Mouse (Mus musculus) liver, adult (tissue): ENCODE measurements around the gene Sf3b3.
A peak's percentile ranks its signal among the peaks of the same experiment; 100 is the strongest.

Experiments
- GATA4 ChIP-seq: IDR thresholded peaks from 2 replicates; pipeline ENCODE4 v1.6.1; 2014; ENCODE audit warnings: mild to moderate bottlenecking, low read length; ENCODE audit not compliant: insufficient replicate concordance

The Sf3b3 gene

GRCm38 (mm10) chr8:110764671-110765070, 81.9 kb downstream of the Sf3b3 start:
- TF ChIP-seq GATA4, result no peak

GRCm38 (mm10) chr8:110761988-110762387, 84.6 kb downstream of the Sf3b3 start:
- no peak for TF ChIP-seq GATA4

GRCm38 (mm10) chr8:110761185-110761584, 85.4 kb downstream of the Sf3b3 start:
- peak; percentile 21; the same call in 1 of the 2 replicates for TF ChIP-seq GATA4

DNA sequence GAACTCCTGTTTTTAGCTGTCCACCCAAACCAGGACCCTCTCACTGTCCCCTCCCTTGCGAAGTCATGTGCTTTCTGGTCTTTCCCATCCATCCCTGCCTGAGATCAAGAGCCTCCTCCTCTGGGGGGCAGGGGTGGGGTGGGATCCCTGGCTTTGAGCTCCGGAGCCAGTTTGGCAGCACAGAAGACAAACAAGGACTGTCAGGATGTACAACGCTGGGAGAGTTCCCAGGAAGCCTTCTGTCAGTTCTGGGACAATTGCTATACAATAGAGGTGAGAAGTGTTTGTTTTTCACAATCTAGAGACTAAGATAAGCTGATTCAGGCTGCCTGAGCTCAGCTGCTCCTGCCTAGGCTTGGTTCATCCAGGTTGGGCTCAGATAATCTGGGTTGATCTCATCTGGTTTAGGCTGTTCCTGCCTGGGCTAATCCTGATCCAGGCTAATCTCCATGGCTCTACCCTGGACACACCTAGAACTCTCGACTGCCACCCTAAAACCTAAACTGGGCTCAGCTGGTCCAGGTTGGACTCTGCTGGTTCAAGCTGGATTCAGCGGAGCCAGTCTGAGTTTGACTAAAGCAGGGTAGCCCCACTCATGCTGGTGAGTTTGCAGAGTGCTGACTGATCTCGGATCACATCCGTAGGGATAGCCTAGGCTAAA, 86.2 kb downstream of the Sf3b3 start:
- TF ChIP-seq GATA4, result no peak
